Mouse (Mus musculus) layer of hippocampus, postnatal 10 days (tissue): ENCODE results near the gene Mboat7. TPM values are rescaled to one million over a fixed set of nuclear protein-coding genes. Genes with fewer than 3 reads are reported as not detected.

Experiments used
- DNase-seq, 2 experiments: peaks; one replicate each; pipeline ENCODE4 v3.0.0; 2021; ENCODE audit warnings: low spot score in 2 of 2
- total RNA-seq, 2 experiments: library from RNA; stranded (reverse); gene quantifications; 2 replicates each; pipeline ENCODE4 v1.2.3; 2021

Mboat7 gene
- total RNA-seq, 2 experiments from 2014 or later: 142 to 146 TPM

GRCm38 (mm10) chr7:3694076-3694948 lies 989 bp upstream of the Mboat7 start:
- DNase-seq: peak; percentile 46 to 63

GRCm38 (mm10) chr7:3693809-3694075 lies 419 bp upstream of the Mboat7 start:
- DNase-seq: no peak

- no peak for DNase-seq
Measured at GRCm38 (mm10) chr7:3692382-3692986, 839 bp downstream of the Mboat7 start, which contains the start of gene Tsen34. Gene Tsen34, plus strand, starts transcription at chr7:3692863.

- no peak for DNase-seq
Measured at GRCm38 (mm10) chr7:3691919-3692318, 1.4 kb downstream of the Mboat7 start.

DNA sequence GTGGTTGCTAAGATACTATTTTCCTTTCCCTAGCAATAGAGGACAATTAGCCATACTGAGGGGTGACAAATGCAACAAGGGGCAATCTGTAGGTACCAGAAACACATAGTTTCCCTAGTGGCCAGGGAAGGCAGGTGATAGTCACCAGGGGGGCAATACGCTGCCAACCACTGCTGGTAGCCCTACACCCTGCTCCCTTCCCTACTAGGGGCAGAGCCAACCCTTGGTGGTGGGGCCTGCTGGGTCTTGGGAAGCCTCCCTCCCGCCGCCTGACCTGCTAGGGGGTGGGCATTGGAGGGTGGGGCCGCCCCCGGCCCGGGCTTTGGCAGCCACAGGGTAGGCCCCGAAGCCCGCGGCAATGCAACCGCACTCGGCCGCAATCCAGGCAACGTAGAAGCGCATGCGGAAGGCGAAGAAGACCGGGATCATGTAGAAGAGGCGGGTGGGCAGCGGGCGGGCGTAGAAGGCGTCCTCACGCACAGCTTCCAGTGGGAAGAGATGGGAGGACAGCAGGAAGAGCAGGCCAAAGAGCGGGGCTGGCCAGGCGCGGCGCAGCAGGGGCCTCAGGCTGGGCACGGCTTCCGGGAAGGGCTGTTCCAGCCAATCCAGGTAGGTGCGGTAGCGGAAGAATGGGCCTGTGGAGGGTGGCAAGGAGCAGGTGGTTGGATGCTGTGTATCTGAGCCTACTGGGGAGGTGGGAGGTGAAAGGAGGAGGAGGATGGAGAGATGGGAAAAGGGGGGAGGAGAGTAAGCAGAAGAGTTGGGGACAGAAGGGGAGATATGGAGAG lies 7.7 kb downstream of the Mboat7 start:
- no peak for DNase-seq

- DNase-seq: no peak
Measured at GRCm38 (mm10) chr7:3684698-3685097, 8.6 kb downstream of the Mboat7 start.

GRCm38 (mm10) chr7:3683908-3684550 lies 9.3 kb downstream of the Mboat7 start:
- DNase-seq: no peak

DNA sequence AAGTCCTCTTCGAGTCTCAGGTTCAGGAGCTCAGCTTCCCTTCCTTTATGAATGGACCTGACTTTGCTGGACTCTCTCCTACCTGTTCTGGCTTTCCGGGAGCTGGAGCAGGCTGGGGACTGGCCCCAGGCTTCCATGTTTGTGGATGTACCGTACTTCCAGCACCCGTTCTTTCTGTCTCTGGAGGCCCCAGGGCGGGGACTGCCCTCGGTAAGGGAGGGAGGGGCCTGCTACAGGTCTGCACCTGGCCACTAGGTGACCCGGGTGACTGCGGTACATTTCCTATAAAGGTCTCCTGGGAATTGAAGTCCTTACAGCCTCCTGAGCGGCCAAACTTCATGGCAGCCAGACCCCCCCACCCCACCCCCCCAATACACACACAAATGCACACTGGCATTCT lies 16.0 kb downstream of the Mboat7 start, which contains the start of gene Tmc4:
Gene Tmc4, minus strand, starts transcription at position 212 of the 400 bp plus-strand sequence.
- DNase-seq: no peak

DNA sequence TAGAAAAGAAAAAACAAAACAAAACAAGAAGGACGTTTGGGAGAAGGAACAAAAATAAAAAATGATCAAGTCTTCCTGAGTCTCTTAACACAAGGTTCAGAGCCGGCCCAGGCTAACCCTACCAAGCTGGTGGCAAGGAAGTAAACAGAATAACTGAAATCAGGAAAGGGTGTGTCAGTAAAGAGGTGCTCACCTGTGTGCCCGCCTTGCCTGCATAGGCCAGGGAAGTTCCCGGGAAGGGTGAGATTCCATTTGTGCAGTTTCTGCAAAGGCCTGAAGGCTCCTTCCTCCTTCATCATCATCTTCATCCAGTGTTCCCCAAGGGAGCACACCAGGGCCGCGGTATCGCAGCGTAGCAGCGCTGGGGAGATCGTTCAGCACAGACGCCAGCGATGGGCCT lies 17.0 kb downstream of the Mboat7 start:
- DNase-seq: no peak

- no peak for DNase-seq
Measured at GRCm38 (mm10) chr7:3675228-3675548, 18.1 kb downstream of the Mboat7 start.

GRCm38 (mm10) chr7:3674507-3675227 lies 18.7 kb downstream of the Mboat7 start:
- peak; percentile 89 to 90 for DNase-seq

DNA sequence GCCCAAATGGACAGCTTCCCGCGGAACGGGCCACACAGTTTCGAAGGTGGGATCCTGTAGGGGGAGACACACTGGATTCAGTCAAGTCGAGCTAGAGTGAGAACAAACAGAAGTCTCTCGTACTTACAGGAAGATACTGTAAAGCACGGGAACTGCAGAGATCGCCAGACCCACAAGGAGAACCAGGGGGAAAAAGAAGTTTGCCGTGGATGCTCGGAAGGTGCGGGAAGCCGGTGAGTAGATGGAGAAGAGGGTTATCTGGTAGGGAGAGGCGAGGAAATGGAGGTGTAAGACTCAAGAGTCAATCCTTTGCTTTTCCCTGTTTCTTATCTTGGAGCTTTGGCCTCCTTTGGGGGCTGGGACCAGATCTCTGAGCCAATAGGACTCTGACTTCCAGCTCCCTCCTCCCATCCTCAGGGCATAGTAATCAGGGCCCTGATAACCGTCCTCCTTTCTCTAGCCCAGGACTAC lies 26.4 kb downstream of the Mboat7 start:
- DNase-seq: no peak

DNA sequence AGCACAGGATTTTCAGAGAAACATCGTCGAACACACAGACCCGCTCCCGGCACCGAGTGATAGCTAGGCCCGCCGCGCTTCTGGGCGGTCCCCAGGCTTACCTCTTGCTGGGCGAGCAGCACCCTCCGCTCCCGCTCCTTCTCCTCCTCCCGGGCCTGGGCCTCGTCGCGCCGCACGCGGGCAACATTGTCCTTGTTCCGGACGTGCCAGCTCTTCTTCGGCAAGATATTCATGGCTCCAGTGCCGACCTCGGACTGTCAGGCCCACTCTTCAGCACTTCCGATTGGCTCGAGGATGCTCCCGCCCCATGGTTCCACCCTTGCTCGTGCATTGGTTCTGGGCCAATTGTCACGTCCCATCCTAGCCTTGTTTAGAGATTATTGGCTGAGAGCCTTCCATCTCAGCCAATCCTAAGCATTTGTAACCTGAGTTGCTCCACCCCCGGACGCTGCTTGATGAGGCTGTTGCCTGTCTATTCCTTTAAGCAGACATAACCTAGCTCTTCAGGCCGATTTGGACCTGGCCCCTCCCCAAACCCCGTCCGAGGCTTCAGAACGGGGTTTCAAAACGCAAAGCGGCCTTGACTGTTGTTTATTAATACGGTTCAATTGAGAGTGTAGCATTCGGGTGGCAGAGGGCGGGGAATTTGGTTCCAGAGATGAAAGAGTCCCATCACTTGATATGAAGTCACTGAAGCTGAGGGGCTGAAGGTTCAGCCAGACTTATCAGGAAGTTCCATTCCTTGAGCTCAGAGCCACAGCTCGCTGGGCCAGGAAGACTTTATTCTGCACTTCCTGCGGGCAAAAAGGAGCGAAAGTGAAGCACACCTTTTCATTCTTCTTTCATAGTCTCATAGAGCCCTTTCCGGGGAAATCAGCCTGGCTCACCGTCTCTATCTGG lies 27.9 kb downstream of the Mboat7 start, which contains the start of gene Leng1:
Gene Leng1, minus strand, starts transcription at position 626 of the 900 bp plus-strand sequence.
- peak; percentile 93 to 95 for DNase-seq

- no peak for DNase-seq
Measured at GRCm38 (mm10) chr7:3664524-3665214, 28.7 kb downstream of the Mboat7 start.

- no peak for DNase-seq
Measured at GRCm38 (mm10) chr7:3658578-3658977, 34.7 kb downstream of the Mboat7 start.

DNA sequence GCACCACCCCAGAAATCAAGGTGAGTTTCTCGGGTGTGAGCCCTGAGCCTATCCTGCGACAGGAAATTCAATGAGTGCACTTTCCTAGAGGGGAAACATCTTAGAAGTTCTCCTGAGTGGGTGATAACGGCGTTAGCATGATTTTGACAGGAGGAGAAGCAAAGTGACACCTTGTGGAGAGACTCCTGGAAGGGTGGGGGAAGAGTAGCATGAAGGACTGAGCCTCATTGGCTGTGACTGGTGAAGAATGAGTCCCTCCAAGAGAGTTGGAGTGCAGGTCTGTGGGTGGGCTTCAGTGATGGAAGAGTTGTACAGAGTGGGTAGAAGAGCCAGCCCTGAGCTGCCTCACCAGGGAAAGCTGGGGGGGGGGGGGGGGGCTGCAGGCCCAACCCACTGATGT lies 36.4 kb downstream of the Mboat7 start:
- no peak for DNase-seq

GRCm38 (mm10) chr7:3646641-3647040 lies 46.7 kb downstream of the Mboat7 start:
- no peak for DNase-seq

GRCm38 (mm10) chr7:3646188-3646587 lies 47.1 kb downstream of the Mboat7 start:
- DNase-seq: no peak

DNA sequence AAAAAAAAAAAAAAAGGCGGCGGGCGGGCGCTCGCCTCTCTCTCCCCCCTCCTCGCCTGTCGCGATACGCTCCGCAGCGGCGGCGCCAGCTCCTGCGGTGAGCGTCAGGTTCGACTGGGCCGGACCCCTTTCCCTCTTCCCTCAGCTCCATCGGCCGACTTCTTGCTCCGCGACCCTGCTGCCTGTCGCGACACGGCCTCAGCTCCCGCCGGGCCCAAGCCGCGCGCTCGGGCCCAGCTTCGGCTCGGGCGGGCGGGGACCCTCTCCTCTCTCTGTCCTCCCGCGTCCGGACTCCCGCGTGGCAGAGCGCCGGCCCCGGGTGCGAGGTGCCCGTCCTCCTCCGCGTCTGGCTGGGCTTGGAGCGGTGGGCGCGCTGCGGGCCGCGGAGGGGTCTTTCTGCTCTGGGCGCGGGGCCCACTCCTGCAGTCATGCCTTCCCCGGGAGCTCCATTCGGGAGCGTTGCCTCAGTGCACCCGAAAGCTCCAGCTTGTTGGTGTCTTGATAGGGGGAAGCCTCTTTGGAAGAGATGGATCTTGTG lies 47.8 kb downstream of the Mboat7 start:
- no peak for DNase-seq
